Mouse (Mus musculus): ENCODE results near the gene Mpst. TPM values are rescaled to one million over a fixed set of nuclear protein-coding genes. Genes with fewer than 3 reads are reported as not detected.

Gene Mpst
- polyA plus RNA-seq, 1 experiment from 2014 or later = 2.3 TPM

DNA sequence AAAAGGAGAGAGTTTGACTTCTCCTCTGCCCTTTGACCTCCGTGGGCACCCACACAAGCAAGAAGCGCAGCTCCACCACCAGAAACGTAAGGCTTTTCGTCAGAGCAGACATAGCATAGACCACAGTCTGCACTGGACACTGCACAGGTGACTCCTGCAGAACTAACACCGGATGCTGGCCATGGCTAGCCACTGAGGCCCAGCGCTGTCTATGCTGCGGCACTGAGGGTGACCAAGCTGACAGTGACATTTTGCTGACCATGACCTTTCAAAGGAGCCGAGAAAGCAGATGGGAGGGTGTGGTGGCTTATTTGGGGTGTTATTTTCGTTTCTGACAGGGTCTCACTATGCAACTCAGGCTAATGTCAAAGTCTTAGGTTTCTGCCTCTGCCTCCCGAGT lies 51.0 kb downstream of the Mpst start:
- 84% methylated on average over 10 of the region's 10 CpGs for WGBS

DNA sequence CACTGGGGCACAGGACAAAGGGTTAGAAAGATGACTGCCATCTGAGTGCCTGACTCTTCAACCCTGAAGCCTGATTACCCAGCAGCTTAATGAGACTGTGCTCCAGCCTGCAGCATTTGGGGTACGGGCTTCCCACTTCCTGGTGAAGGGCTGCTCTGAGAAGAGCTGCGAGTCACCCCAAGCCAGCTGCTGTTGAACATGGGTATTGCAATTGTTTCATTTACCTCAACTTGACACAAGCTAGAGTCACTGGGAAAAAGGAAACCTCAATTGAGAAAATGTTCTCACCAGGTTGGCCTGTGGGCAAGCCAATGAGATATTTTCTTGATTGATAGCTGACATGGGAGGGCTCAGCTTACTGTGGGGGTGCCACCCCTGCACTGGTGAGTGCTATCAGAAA lies 56.8 kb downstream of the Mpst start:
- DNase-seq (ENCODE audit: low spot score) (no peak), ATAC-seq (ENCODE audit: insufficient number of reproducible peaks, low FRiP score, low TSS enrichment, low read depth) (no peak)
- no peak overlapping the region for H3K4me3 ChIP-seq (ENCODE audit: low read depth, low read length)
- no peak overlapping the region for H3K9ac ChIP-seq (ENCODE audit: low read length)
- no peaks in the 10 kb centered on the region for H3K36me3 ChIP-seq (ENCODE audit: control insufficient read depth, insufficient read depth, low read length)
- H3K4me1 ChIP-seq (ENCODE audit: control insufficient read depth, insufficient read depth, low read length) = no peaks in the 10 kb centered on the region
- no peak overlapping the region for H3K4me2 ChIP-seq (ENCODE audit: low read depth, severe bottlenecking)
- H3K27me3 ChIP-seq (ENCODE audit: control insufficient read depth, insufficient read depth, low read length) = no peaks in the 10 kb centered on the region
- no peak overlapping the region for H3K27ac ChIP-seq (replicated peaks; ENCODE audit: low read depth, low read length)
- 64% methylated on average over 2 of the region's 2 CpGs for WGBS
- no peaks in the 10 kb centered on the region for H3K9me3 ChIP-seq (ENCODE audit: control insufficient read depth, low read length)

More for the DNA sequence above, 51.0 kb downstream of the Mpst start:
- Histone ChIP-seq H3K9me3 (ENCODE audit: control insufficient read depth, low read length) (no peaks in the 10 kb centered on the region), H3K4me3 (ENCODE audit: low read depth, low read length) (no peak overlapping the region), H3K4me1 (ENCODE audit: control insufficient read depth, insufficient read depth, low read length) (no peaks in the 10 kb centered on the region), H3K27me3 (ENCODE audit: control insufficient read depth, insufficient read depth, low read length) (no peaks in the 10 kb centered on the region), H3K36me3 (ENCODE audit: control insufficient read depth, insufficient read depth, low read length) (no peaks in the 10 kb centered on the region), H3K4me2 (ENCODE audit: low read depth, severe bottlenecking) (no peak overlapping the region), H3K9ac (ENCODE audit: low read length) (no peak overlapping the region), H3K27ac (replicated peaks; ENCODE audit: low read depth, low read length) (no peak overlapping the region)
- DNase-seq (ENCODE audit: low spot score) (no peak), ATAC-seq (ENCODE audit: insufficient number of reproducible peaks, low FRiP score, low TSS enrichment, low read depth) (no peak)

Other genes starting within 250 kb of the Mpst start
- gene Ift27, start 232.3 kb upstream of the Mpst start, polyA plus RNA-seq (2014; fragmentation: Nextera tagmentation; extraction: Ambion mirVana) = 111 and 119 TPM in 2 replicates
- gene Pvalb, start 200.0 kb upstream of the Mpst start, polyA plus RNA-seq (2014; fragmentation: Nextera tagmentation; extraction: Ambion mirVana) = 4.6 and 5.1 TPM in 2 replicates
- gene Ncf4, start 161.6 kb upstream of the Mpst start, polyA plus RNA-seq (2014; fragmentation: Nextera tagmentation; extraction: Ambion mirVana) = 4.8 and 6.3 TPM in 2 replicates
- 0.33 and 0.39 TPM in 2 replicates for gene Csf2rb2, start 100.7 kb upstream of the Mpst start, polyA plus RNA-seq (2014; fragmentation: Nextera tagmentation; extraction: Ambion mirVana)
- gene Csf2rb, start 80.7 kb upstream of the Mpst start, polyA plus RNA-seq (2014; fragmentation: Nextera tagmentation; extraction: Ambion mirVana) = 1.3 and 1.5 TPM in 2 replicates
- gene Tex33, start 10.5 kb upstream of the Mpst start, polyA plus RNA-seq (2014; fragmentation: Nextera tagmentation; extraction: Ambion mirVana) = not detected in 2 replicates
- 7.7 and 7.8 TPM in 2 replicates for gene Tst, start 509 bp upstream of the Mpst start, polyA plus RNA-seq (2014; fragmentation: Nextera tagmentation; extraction: Ambion mirVana)
- 37.9 and 43.4 TPM in 2 replicates for gene Kctd17, start 22.1 kb downstream of the Mpst start, polyA plus RNA-seq (2014; fragmentation: Nextera tagmentation; extraction: Ambion mirVana)
- gene Tmprss6, start 62.2 kb downstream of the Mpst start, polyA plus RNA-seq (2014; fragmentation: Nextera tagmentation; extraction: Ambion mirVana) = 0.27 TPM in 1 of 2 replicates, not detected in the other
- not detected in 2 replicates for gene Il2rb, start 88.9 kb downstream of the Mpst start, polyA plus RNA-seq (2014; fragmentation: Nextera tagmentation; extraction: Ambion mirVana)
- 17.5 and 18.9 TPM in 2 replicates for gene C1qtnf6, start 125.0 kb downstream of the Mpst start, polyA plus RNA-seq (2014; fragmentation: Nextera tagmentation; extraction: Ambion mirVana)
- gene Sstr3, start 138.3 kb downstream of the Mpst start, polyA plus RNA-seq (2014; fragmentation: Nextera tagmentation; extraction: Ambion mirVana) = not detected in 2 replicates
- 5.9 and 6.8 TPM in 2 replicates for gene Rac2, start 166.4 kb downstream of the Mpst start, polyA plus RNA-seq (2014; fragmentation: Nextera tagmentation; extraction: Ambion mirVana)
- gene Cyth4, start 190.6 kb downstream of the Mpst start, polyA plus RNA-seq (2014; fragmentation: Nextera tagmentation; extraction: Ambion mirVana) = 1.5 and 2.5 TPM in 2 replicates

Data from limb, embryonic 11.5 days (tissue).